Mouse (Mus musculus): ENCODE results near the gene Zbtb38. TPM values are rescaled to one million over a fixed set of nuclear protein-coding genes. Genes with fewer than 3 reads are reported as not detected.

Gene Zbtb38
- polyA plus RNA-seq, 1 experiment, result 5.9 TPM

DNA sequence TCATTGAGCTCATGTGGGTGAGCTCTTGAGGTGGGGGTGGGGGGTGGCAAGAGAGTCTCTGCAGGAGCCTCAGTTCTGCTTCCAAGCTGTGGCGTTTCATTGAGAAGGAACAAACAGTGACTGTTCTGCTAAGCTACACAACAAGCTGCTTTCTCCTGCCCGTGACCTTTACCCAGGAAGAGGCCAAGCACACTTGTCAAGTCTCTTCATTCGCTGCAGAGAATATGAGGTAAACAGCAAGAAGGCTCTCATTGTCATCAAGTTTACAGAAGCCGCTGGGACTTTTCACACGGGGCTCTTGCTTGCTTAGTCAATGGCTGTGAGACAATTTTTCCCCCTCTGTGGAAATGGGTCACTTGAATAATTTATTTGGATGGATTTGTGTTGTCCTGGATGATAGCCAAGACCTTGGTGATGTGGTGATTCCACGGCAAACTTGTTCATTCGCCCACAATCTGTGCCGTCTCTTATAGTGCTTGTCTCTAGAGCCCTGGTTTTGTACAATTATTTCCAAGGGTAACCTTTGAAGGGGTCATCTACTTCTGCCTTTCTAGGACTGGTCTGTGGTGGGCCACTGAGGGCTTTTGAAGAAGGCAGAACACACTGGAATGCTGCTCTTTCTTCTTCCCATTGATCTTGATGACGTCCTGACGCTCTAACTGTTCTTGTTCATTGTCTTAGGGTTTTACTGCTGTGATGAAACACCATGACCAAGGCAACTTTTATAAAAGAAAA is 92.0 kb downstream of the Zbtb38 start:
- no peaks in the 10 kb centered on the region for H3K36me3 ChIP-seq (ENCODE audit: control insufficient read depth, insufficient read depth, low read length)
- H3K27me3 ChIP-seq (ENCODE audit: control insufficient read depth, insufficient read depth, low read length), result no peaks in the 10 kb centered on the region
- WGBS, result 86% methylated on average over 10 of the region's 10 CpGs
- H3K4me1 ChIP-seq (ENCODE audit: control insufficient read depth, insufficient read depth, insufficient read length), result no peaks in the 10 kb centered on the region
- DNase-seq (ENCODE audit: low read depth in 1 of 2, low spot score in 2 of 2), result no peak
- no peak for TF ChIP-seq POLR2A (IDR thresholded peaks at IDR 0.05; ENCODE audit: low read depth, low read length)
- TF ChIP-seq CTCF (IDR thresholded peaks at IDR 0.05; ENCODE audit: extremely low read depth, insufficient read depth, insufficient read length, insufficient replicate concordance), result no peak
- H3K4me3 ChIP-seq (ENCODE audit: extremely low read depth, insufficient read depth, insufficient read length), result no peak overlapping the region
- H3K27ac ChIP-seq (ENCODE audit: insufficient read depth, low read length), result no peak overlapping the region

DNA sequence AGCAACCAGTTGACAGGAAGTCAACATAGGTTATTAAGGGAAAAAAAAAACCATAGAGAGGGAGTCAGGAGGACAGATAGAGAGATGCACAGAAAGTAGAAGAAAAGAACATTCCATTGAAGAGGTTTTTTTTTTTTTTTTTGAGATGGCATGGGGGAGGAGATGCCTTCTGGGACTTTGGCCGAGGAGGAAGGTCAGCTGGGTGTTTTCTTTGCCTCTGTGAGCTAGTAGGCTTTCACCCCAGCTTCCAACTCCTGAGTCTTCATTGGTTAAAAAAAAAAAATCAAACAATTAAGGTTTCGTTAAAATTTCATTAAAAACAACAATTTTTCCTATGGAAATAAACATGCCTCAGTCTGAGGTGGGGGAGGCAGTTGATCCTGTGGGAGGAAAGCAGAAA is 92.8 kb downstream of the Zbtb38 start:
- no peaks in the 10 kb centered on the region for H3K27me3 ChIP-seq (ENCODE audit: control insufficient read depth, insufficient read depth, low read length)
- 71% methylated on average over 2 of the region's 2 CpGs for WGBS
- no peak overlapping the region for H3K4me3 ChIP-seq (ENCODE audit: extremely low read depth, insufficient read depth, insufficient read length)
- no peak overlapping the region for H3K27ac ChIP-seq (ENCODE audit: insufficient read depth, low read length)
- no peaks in the 10 kb centered on the region for H3K36me3 ChIP-seq (ENCODE audit: control insufficient read depth, insufficient read depth, low read length)
- no peak for DNase-seq (ENCODE audit: low read depth in 1 of 2, low spot score in 2 of 2)
- H3K4me1 ChIP-seq (ENCODE audit: control insufficient read depth, insufficient read depth, insufficient read length), result no peaks in the 10 kb centered on the region
- no peak for TF ChIP-seq CTCF (IDR thresholded peaks at IDR 0.05; ENCODE audit: extremely low read depth, insufficient read depth, insufficient read length, insufficient replicate concordance)
- TF ChIP-seq POLR2A (IDR thresholded peaks at IDR 0.05; ENCODE audit: low read depth, low read length), result no peak

DNA sequence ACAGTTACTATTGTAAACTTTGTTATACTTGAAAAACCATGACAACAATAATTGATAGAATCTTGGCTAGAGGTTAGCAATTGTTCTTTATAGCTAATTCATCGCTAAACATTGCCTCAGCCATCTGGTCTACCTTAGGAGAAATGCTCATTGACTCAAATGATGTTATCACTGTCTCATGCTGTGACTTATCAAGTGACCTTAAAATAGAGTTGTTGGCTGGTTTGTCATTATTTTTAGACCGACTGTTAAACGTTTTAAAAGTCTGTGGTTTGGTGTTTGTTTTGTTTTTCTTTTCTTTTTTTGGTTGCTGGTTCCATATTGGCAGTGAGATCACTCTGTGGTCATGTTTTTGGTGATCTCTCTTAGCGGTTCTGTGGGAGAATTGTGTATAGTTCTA is 99.1 kb downstream of the Zbtb38 start:
- 28% methylated on average over 4 of the region's 4 CpGs for WGBS
- no peak overlapping the region for H3K4me3 ChIP-seq (ENCODE audit: extremely low read depth, insufficient read depth, insufficient read length)
- no peaks in the 10 kb centered on the region for H3K27me3 ChIP-seq (ENCODE audit: control insufficient read depth, insufficient read depth, low read length)
- no peak overlapping the region for H3K27ac ChIP-seq (ENCODE audit: insufficient read depth, low read length)
- no peak for TF ChIP-seq CTCF (IDR thresholded peaks at IDR 0.05; ENCODE audit: extremely low read depth, insufficient read depth, insufficient read length, insufficient replicate concordance)
- TF ChIP-seq POLR2A (IDR thresholded peaks at IDR 0.05; ENCODE audit: low read depth, low read length), result no peak
- peaks cover 2% of the 10 kb centered on the region; the same call in 1 of the 2 replicates for H3K4me1 ChIP-seq (ENCODE audit: control insufficient read depth, insufficient read depth, insufficient read length)
- no peak for DNase-seq (ENCODE audit: low read depth in 1 of 2, low spot score in 2 of 2)
- no peaks in the 10 kb centered on the region for H3K36me3 ChIP-seq (ENCODE audit: control insufficient read depth, insufficient read depth, low read length)

DNA sequence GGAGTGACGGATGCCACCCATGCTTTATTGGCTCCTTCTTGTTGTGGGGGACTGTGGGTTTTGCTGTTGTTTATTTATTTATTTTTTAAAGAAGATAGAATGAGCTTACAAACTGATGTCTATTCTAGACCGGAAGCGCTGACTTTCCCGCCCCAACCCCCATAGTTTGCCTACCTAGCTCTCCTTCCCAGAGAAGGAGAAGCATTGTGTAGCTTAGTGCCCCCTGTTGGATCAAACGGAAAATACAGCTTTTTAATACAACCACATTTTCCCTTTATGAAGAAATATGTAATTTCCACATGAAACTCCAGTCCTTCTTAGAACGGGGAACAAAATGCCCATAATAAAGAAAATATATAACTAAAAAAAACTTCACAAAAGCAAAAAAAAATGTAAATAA is 99.9 kb downstream of the Zbtb38 start:
- H3K36me3 ChIP-seq (ENCODE audit: control insufficient read depth, insufficient read depth, low read length), result no peaks in the 10 kb centered on the region
- TF ChIP-seq CTCF (IDR thresholded peaks at IDR 0.05; ENCODE audit: extremely low read depth, insufficient read depth, insufficient read length, insufficient replicate concordance) (peak; percentile 23; the same call in 1 of the 2 replicates), POLR2A (IDR thresholded peaks at IDR 0.05; ENCODE audit: low read depth, low read length) (no peak)
- no peak overlapping the region for H3K4me3 ChIP-seq (ENCODE audit: extremely low read depth, insufficient read depth, insufficient read length)
- H3K4me1 ChIP-seq (ENCODE audit: control insufficient read depth, insufficient read depth, insufficient read length), result peaks cover 2% of the 10 kb centered on the region; the same call in 1 of the 2 replicates
- no peak for DNase-seq (ENCODE audit: low read depth in 1 of 2, low spot score in 2 of 2)
- no peak overlapping the region for H3K27ac ChIP-seq (ENCODE audit: insufficient read depth, low read length)
- 35% methylated on average over 6 of the region's 6 CpGs for WGBS
- no peaks in the 10 kb centered on the region for H3K27me3 ChIP-seq (ENCODE audit: control insufficient read depth, insufficient read depth, low read length)

DNA sequence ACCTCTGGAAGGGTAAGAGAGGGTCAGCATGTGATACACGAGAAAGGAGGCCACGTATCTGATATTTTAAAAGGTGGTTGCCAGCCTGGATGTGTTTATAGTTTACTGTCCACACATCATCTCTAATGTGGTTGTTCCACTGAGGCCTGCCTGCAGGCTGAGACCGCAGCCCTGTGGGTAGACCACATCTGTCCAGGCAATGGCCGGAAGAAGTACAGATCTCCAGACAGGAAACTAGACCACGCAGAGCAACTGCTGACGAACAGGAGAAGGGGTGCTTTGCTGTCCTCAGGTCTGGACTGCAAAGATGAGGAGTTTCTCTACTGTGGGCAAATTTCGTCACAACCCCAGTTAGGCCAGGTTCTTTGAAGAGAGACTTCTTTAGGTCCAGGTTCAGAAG is 101.8 kb downstream of the Zbtb38 start:
- Histone ChIP-seq H3K4me3 (ENCODE audit: extremely low read depth, insufficient read depth, insufficient read length) (no peak overlapping the region), H3K36me3 (ENCODE audit: control insufficient read depth, insufficient read depth, low read length) (no peaks in the 10 kb centered on the region), H3K4me1 (ENCODE audit: control insufficient read depth, insufficient read depth, insufficient read length) (peaks cover 2% of the 10 kb centered on the region), H3K27me3 (ENCODE audit: control insufficient read depth, insufficient read depth, low read length) (no peaks in the 10 kb centered on the region), H3K27ac (ENCODE audit: insufficient read depth, low read length) (no peak overlapping the region)
- 32% methylated on average over 7 of the region's 7 CpGs for WGBS
- no peak for DNase-seq (ENCODE audit: low read depth in 1 of 2, low spot score in 2 of 2)
- no peak for TF ChIP-seq POLR2A (IDR thresholded peaks at IDR 0.05; ENCODE audit: low read depth, low read length)

DNA sequence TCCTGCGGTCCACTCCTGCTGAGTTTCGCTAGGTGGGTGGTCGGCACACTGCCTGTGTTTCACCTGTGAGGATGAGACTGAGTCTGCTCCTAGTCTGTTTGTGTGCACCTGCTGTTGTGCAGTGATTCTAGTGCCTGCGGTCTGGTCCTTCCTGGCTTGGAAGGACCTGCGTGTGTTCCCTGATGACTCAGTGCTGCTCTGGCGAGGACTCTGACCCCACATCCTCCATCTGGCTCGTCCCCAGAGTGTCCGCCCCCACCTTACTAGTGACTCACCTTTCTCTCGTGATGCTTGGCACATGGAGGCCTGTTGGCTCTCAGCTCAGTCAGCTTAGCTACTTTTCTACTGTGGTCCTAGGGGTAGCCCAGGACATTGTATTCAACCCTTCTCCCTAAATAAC is 102.7 kb downstream of the Zbtb38 start:
- H3K27me3 ChIP-seq (ENCODE audit: control insufficient read depth, insufficient read depth, low read length), result no peaks in the 10 kb centered on the region
- no peak overlapping the region for H3K27ac ChIP-seq (ENCODE audit: insufficient read depth, low read length)
- no peaks in the 10 kb centered on the region for H3K36me3 ChIP-seq (ENCODE audit: control insufficient read depth, insufficient read depth, low read length)
- 28% methylated on average over 9 of the region's 9 CpGs for WGBS
- no peak overlapping the region for H3K4me3 ChIP-seq (ENCODE audit: extremely low read depth, insufficient read depth, insufficient read length)
- TF ChIP-seq CTCF (IDR thresholded peaks at IDR 0.05; ENCODE audit: extremely low read depth, insufficient read depth, insufficient read length, insufficient replicate concordance) (no peak), POLR2A (IDR thresholded peaks at IDR 0.05; ENCODE audit: low read depth, low read length) (no peak)
- peaks cover 2% of the 10 kb centered on the region for H3K4me1 ChIP-seq (ENCODE audit: control insufficient read depth, insufficient read depth, insufficient read length)
- DNase-seq (ENCODE audit: low read depth in 1 of 2, low spot score in 2 of 2), result no peak

DNA sequence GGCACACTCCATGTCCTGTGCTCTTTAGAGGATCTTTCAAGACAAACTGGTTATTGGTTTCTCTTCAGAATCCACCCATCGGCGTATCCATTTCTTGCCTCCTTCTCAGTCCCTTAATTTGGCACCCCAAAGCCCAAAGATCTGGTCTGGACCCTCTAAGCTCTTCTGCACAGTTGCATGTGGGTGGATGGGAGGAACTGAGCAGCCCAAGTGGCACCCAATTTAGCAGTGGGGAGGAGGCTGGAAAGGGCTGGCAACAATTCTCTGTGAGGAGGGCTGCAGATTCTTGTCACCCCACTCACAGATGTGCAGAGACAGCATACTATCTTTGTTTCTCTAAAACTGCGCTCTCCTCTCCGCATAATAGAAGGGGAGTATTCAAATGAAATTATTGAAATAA is 103.3 kb downstream of the Zbtb38 start:
- 91% methylated on average over 4 of the region's 4 CpGs for WGBS
- DNase-seq (ENCODE audit: low read depth in 1 of 2, low spot score in 2 of 2), result no peak
- no peaks in the 10 kb centered on the region for H3K27me3 ChIP-seq (ENCODE audit: control insufficient read depth, insufficient read depth, low read length)
- H3K4me3 ChIP-seq (ENCODE audit: extremely low read depth, insufficient read depth, insufficient read length), result no peak overlapping the region
- no peak overlapping the region for H3K27ac ChIP-seq (ENCODE audit: insufficient read depth, low read length)
- no peaks in the 10 kb centered on the region for H3K36me3 ChIP-seq (ENCODE audit: control insufficient read depth, insufficient read depth, low read length)
- TF ChIP-seq CTCF (IDR thresholded peaks at IDR 0.05; ENCODE audit: extremely low read depth, insufficient read depth, insufficient read length, insufficient replicate concordance) (no peak), POLR2A (IDR thresholded peaks at IDR 0.05; ENCODE audit: low read depth, low read length) (no peak)
- H3K4me1 ChIP-seq (ENCODE audit: control insufficient read depth, insufficient read depth, insufficient read length), result peaks cover 2% of the 10 kb centered on the region

Data from spleen, adult 2 months (tissue).